Mouse (Mus musculus): Measurements from ENCODE around the gene Pmf1. TPM values are rescaled to one million over a fixed set of nuclear protein-coding genes. Genes with fewer than 3 reads are reported as not detected.

The Pmf1 gene
- polyA plus RNA-seq, 2 experiments, result 99.9 to 109 TPM

GRCm38 (mm10) chr3:88359989-88360388 is 50.1 kb downstream of the Pmf1 start:
- no peak overlapping the region for H3K9ac ChIP-seq (ENCODE audit: low read depth, low read length, severe bottlenecking)
- ATAC-seq (ENCODE audit: low FRiP score, low read depth) (no peak), DNase-seq (ENCODE audit: low spot score) (no peak)
- H3K9me3 ChIP-seq (ENCODE audit: control insufficient read depth, low read length), result no peaks in the 10 kb centered on the region
- H3K4me2 ChIP-seq (replicated peaks; ENCODE audit: low read depth, low read length, severe bottlenecking), result no peak overlapping the region
- peaks cover 3% of the 10 kb centered on the region; the same call in 1 of the 2 replicates for H3K27me3 ChIP-seq (ENCODE audit: control insufficient read depth, insufficient read depth, low read length)
- 0 out of 2 replicates have a peak, but pooled peaks cover 5% of the 10 kb centered on the region for H3K4me1 ChIP-seq (ENCODE audit: control insufficient read depth, insufficient read depth, low read length)
- H3K36me3 ChIP-seq (ENCODE audit: control insufficient read depth, insufficient read depth, low read length), result peaks cover 73% of the 10 kb centered on the region
- H3K27ac ChIP-seq (replicated peaks; ENCODE audit: low read depth, low read length), result no peak overlapping the region
- no peak for TF ChIP-seq POLR2A (IDR thresholded peaks at IDR 0.05; ENCODE audit: borderline replicate concordance, extremely low read depth, insufficient read depth, insufficient read length)
- no peak overlapping the region for H3K4me3 ChIP-seq (replicated peaks; ENCODE audit: low read length)
- WGBS, result 65% methylated on average over 3 of the region's 3 CpGs

GRCm38 (mm10) chr3:88359584-88359983 is 50.5 kb downstream of the Pmf1 start:
- no peaks in the 10 kb centered on the region for H3K9me3 ChIP-seq (ENCODE audit: control insufficient read depth, low read length)
- H3K4me2 ChIP-seq (replicated peaks; ENCODE audit: low read depth, low read length, severe bottlenecking), result no peak overlapping the region
- TF ChIP-seq POLR2A (IDR thresholded peaks at IDR 0.05; ENCODE audit: borderline replicate concordance, extremely low read depth, insufficient read depth, insufficient read length), result no peak
- H3K27ac ChIP-seq (replicated peaks; ENCODE audit: low read depth, low read length), result no peak overlapping the region
- 72% methylated on average over 5 of the region's 5 CpGs for WGBS
- H3K9ac ChIP-seq (ENCODE audit: low read depth, low read length, severe bottlenecking), result no peak overlapping the region
- ATAC-seq (ENCODE audit: low FRiP score, low read depth), result 0 out of 2 replicates have a peak, but pooled peaks have one; percentile 18
- H3K4me3 ChIP-seq (replicated peaks; ENCODE audit: low read length), result no peak overlapping the region
- DNase-seq (ENCODE audit: low spot score), result no peak
- peaks cover 77% of the 10 kb centered on the region for H3K36me3 ChIP-seq (ENCODE audit: control insufficient read depth, insufficient read depth, low read length)
- H3K27me3 ChIP-seq (ENCODE audit: control insufficient read depth, insufficient read depth, low read length), result no peaks in the 10 kb centered on the region
- 0 out of 2 replicates have a peak, but pooled peaks cover 3% of the 10 kb centered on the region for H3K4me1 ChIP-seq (ENCODE audit: control insufficient read depth, insufficient read depth, low read length)

DNA sequence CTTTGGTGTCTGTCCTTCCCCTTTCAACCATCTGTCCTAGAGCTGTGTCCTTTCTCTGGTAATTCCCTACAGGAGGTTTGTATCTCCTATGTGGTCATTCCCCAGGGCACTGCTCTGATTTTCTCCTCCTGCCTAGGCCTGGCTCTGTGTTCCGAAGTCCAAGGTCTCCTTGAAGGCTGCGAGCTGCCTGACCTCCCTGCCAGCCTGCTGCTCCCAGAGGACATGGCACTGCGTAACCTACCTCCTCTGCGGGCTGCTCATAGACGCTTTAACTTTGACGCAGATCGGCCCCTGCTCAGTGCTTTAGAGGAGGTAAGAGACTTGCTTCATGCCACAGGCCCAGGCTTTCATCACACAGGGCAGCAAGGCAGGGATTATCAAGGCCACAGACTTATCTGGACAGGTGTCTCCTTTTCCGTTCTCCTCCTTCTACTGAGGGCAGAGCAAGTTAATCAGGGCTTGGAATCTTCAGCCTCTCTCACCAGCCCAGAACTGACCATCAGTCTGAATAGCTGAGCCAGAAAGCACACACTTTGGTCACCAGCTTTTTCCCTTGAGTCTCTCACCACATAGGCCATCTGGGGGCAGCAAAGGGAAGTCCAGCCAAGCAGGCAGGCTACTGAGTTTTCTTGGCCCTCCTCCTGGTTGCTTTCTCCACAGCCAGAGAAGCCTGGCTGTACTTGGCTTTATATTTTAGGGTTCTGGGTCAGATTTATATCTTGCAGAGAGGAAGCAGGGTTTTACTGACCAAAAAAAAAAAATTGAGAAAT is 55.5 kb downstream of the Pmf1 start:
- no peak overlapping the region for H3K9ac ChIP-seq (ENCODE audit: low read depth, low read length, severe bottlenecking)
- H3K4me2 ChIP-seq (replicated peaks; ENCODE audit: low read depth, low read length, severe bottlenecking), result no peak overlapping the region
- WGBS, result 96% methylated on average over 8 of the region's 8 CpGs
- peaks cover 100% of the 10 kb centered on the region for H3K36me3 ChIP-seq (ENCODE audit: control insufficient read depth, insufficient read depth, low read length)
- no peaks in the 10 kb centered on the region for H3K4me1 ChIP-seq (ENCODE audit: control insufficient read depth, insufficient read depth, low read length)
- H3K9me3 ChIP-seq (ENCODE audit: control insufficient read depth, low read length), result no peaks in the 10 kb centered on the region
- no peak for ATAC-seq (ENCODE audit: low FRiP score, low read depth)
- H3K4me3 ChIP-seq (replicated peaks; ENCODE audit: low read length), result no peak overlapping the region
- DNase-seq (ENCODE audit: low spot score), result no peak
- TF ChIP-seq POLR2A (IDR thresholded peaks at IDR 0.05; ENCODE audit: borderline replicate concordance, extremely low read depth, insufficient read depth, insufficient read length), result no peak
- H3K27me3 ChIP-seq (ENCODE audit: control insufficient read depth, insufficient read depth, low read length), result no peaks in the 10 kb centered on the region
- H3K27ac ChIP-seq (replicated peaks; ENCODE audit: low read depth, low read length), result no peak overlapping the region

DNA sequence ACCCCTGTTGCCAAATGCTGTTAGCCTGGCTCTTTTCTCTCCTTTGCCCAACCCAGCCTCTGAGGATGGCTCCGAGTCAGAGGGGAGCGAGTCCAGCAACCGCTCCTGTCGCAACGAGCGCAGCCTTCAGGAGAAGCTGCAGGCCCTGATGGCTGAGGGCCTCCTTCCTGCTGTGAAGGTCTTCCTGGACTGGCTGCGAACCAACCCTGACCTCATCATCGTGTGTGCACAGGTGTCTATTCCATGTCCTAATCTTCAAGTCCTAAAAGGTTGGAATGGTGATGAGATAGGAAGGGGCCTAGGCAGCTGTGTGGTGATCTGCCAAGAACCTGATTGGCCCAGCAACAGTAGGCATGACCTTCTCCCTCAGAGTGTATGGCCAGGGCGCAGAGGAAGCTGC is 57.2 kb downstream of the Pmf1 start:
- no peaks in the 10 kb centered on the region for H3K27me3 ChIP-seq (ENCODE audit: control insufficient read depth, insufficient read depth, low read length)
- no peak overlapping the region for H3K4me3 ChIP-seq (replicated peaks; ENCODE audit: low read length)
- H3K9me3 ChIP-seq (ENCODE audit: control insufficient read depth, low read length), result no peaks in the 10 kb centered on the region
- peaks cover 100% of the 10 kb centered on the region for H3K36me3 ChIP-seq (ENCODE audit: control insufficient read depth, insufficient read depth, low read length)
- H3K4me1 ChIP-seq (ENCODE audit: control insufficient read depth, insufficient read depth, low read length), result no peaks in the 10 kb centered on the region
- WGBS, result 87% methylated on average over 9 of the region's 9 CpGs
- no peak overlapping the region for H3K4me2 ChIP-seq (replicated peaks; ENCODE audit: low read depth, low read length, severe bottlenecking)
- DNase-seq (ENCODE audit: low spot score) (no peak), ATAC-seq (ENCODE audit: low FRiP score, low read depth) (no peak)
- H3K27ac ChIP-seq (replicated peaks; ENCODE audit: low read depth, low read length), result no peak overlapping the region
- TF ChIP-seq POLR2A (IDR thresholded peaks at IDR 0.05; ENCODE audit: borderline replicate concordance, extremely low read depth, insufficient read depth, insufficient read length), result no peak
- no peak overlapping the region for H3K9ac ChIP-seq (ENCODE audit: low read depth, low read length, severe bottlenecking)

GRCm38 (mm10) chr3:88350732-88351131 is 59.4 kb downstream of the Pmf1 start:
- no peak for TF ChIP-seq POLR2A (IDR thresholded peaks at IDR 0.05; ENCODE audit: borderline replicate concordance, extremely low read depth, insufficient read depth, insufficient read length)
- H3K36me3 ChIP-seq (ENCODE audit: control insufficient read depth, insufficient read depth, low read length), result peaks cover 100% of the 10 kb centered on the region
- WGBS, result 88% methylated on average over 13 of the region's 13 CpGs
- H3K4me1 ChIP-seq (ENCODE audit: control insufficient read depth, insufficient read depth, low read length), result no peaks in the 10 kb centered on the region
- no peak overlapping the region for H3K9ac ChIP-seq (ENCODE audit: low read depth, low read length, severe bottlenecking)
- no peak for DNase-seq (ENCODE audit: low spot score)
- no peaks in the 10 kb centered on the region for H3K27me3 ChIP-seq (ENCODE audit: control insufficient read depth, insufficient read depth, low read length)
- H3K4me2 ChIP-seq (replicated peaks; ENCODE audit: low read depth, low read length, severe bottlenecking), result no peak overlapping the region
- no peaks in the 10 kb centered on the region for H3K9me3 ChIP-seq (ENCODE audit: control insufficient read depth, low read length)
- H3K27ac ChIP-seq (replicated peaks; ENCODE audit: low read depth, low read length), result no peak overlapping the region
- no peak overlapping the region for H3K4me3 ChIP-seq (replicated peaks; ENCODE audit: low read length)
- ATAC-seq (ENCODE audit: low FRiP score, low read depth), result no peak

Small RNA genes within 50 kb of the gene (microRNA-seq; reads per million reads assigned to microRNA genes)
- gene Mir7011, result not detected

Other genes with a start within 250 kb of the Pmf1 start
- 10.5 and 11.0 TPM in 2 replicates for gene Rhbg, start 155.6 kb downstream of the Pmf1 start, polyA plus RNA-seq (2012; rRNA removed)
- gene Rhbg, start 155.6 kb downstream of the Pmf1 start, polyA plus RNA-seq (2014; fragmentation: Nextera tagmentation; extraction: Ambion mirVana), result 17.0 and 17.2 TPM in 2 replicates
- 0.77 TPM in 1 of 2 replicates, not detected in the other for gene Gm38392, start 123.1 kb downstream of the Pmf1 start, polyA plus RNA-seq (2012; rRNA removed)
- 0.65 and 5.4 TPM in 2 replicates for gene Gm38392, start 123.1 kb downstream of the Pmf1 start, polyA plus RNA-seq (2014; fragmentation: Nextera tagmentation; extraction: Ambion mirVana)
- 4.3 and 8.6 TPM in 2 replicates for gene Tsacc, start 113.3 kb downstream of the Pmf1 start, polyA plus RNA-seq (2012; rRNA removed)
- 9.4 and 14.3 TPM in 2 replicates for gene Tsacc, start 113.3 kb downstream of the Pmf1 start, polyA plus RNA-seq (2014; fragmentation: Nextera tagmentation; extraction: Ambion mirVana)
- gene Cct3, start 113.2 kb downstream of the Pmf1 start, polyA plus RNA-seq (2012; rRNA removed), result 285 and 326 TPM in 2 replicates
- 476 and 516 TPM in 2 replicates for gene Cct3, start 113.2 kb downstream of the Pmf1 start, polyA plus RNA-seq (2014; fragmentation: Nextera tagmentation; extraction: Ambion mirVana)
- 131 and 152 TPM in 2 replicates for gene Glmp, start 85.3 kb downstream of the Pmf1 start, polyA plus RNA-seq (2012; rRNA removed)
- 127 and 130 TPM in 2 replicates for gene Glmp, start 85.3 kb downstream of the Pmf1 start, polyA plus RNA-seq (2014; fragmentation: Nextera tagmentation; extraction: Ambion mirVana)
- gene Tmem79, start 74.2 kb downstream of the Pmf1 start, polyA plus RNA-seq (2012; rRNA removed), result 14.3 and 14.4 TPM in 2 replicates
- gene Tmem79, start 74.2 kb downstream of the Pmf1 start, polyA plus RNA-seq (2014; fragmentation: Nextera tagmentation; extraction: Ambion mirVana), result 19.2 and 22.3 TPM in 2 replicates
- 83.3 and 88.1 TPM in 2 replicates for gene Smg5, start 74.1 kb downstream of the Pmf1 start, polyA plus RNA-seq (2012; rRNA removed)
- gene Smg5, start 74.1 kb downstream of the Pmf1 start, polyA plus RNA-seq (2014; fragmentation: Nextera tagmentation; extraction: Ambion mirVana), result 33.8 and 40.1 TPM in 2 replicates
- gene Paqr6, start 45.7 kb downstream of the Pmf1 start, polyA plus RNA-seq (2012; rRNA removed), result 15.9 and 17.2 TPM in 2 replicates
- gene Paqr6, start 45.7 kb downstream of the Pmf1 start, polyA plus RNA-seq (2014; fragmentation: Nextera tagmentation; extraction: Ambion mirVana), result 13.9 and 15.1 TPM in 2 replicates
- gene Bglap3, start 37.6 kb downstream of the Pmf1 start, polyA plus RNA-seq (2012; rRNA removed), result 2.0 and 2.2 TPM in 2 replicates
- 1.7 and 2.5 TPM in 2 replicates for gene Bglap3, start 37.6 kb downstream of the Pmf1 start, polyA plus RNA-seq (2014; fragmentation: Nextera tagmentation; extraction: Ambion mirVana)
- 0.52 and 0.60 TPM in 2 replicates for gene Bglap2, start 31.6 kb downstream of the Pmf1 start, polyA plus RNA-seq (2012; rRNA removed)
- gene Bglap2, start 31.6 kb downstream of the Pmf1 start, polyA plus RNA-seq (2014; fragmentation: Nextera tagmentation; extraction: Ambion mirVana), result 0.77 and 1.9 TPM in 2 replicates
- 0.94 and 1.00 TPM in 2 replicates for gene Bglap, start 25.9 kb downstream of the Pmf1 start, polyA plus RNA-seq (2012; rRNA removed)
- 1.7 and 3.1 TPM in 2 replicates for gene Bglap, start 25.9 kb downstream of the Pmf1 start, polyA plus RNA-seq (2014; fragmentation: Nextera tagmentation; extraction: Ambion mirVana)
- 21.2 and 24.0 TPM in 2 replicates for gene Slc25a44, start 14.8 kb upstream of the Pmf1 start, polyA plus RNA-seq (2012; rRNA removed)
- gene Slc25a44, start 14.8 kb upstream of the Pmf1 start, polyA plus RNA-seq (2014; fragmentation: Nextera tagmentation; extraction: Ambion mirVana), result 18.0 and 19.1 TPM in 2 replicates
- gene Sema4a, start 50.9 kb upstream of the Pmf1 start, polyA plus RNA-seq (2012; rRNA removed), result 13.5 and 16.0 TPM in 2 replicates
- gene Sema4a, start 50.9 kb upstream of the Pmf1 start, polyA plus RNA-seq (2014; fragmentation: Nextera tagmentation; extraction: Ambion mirVana), result 12.9 and 14.4 TPM in 2 replicates
- gene Lmna, start 99.6 kb upstream of the Pmf1 start, polyA plus RNA-seq (2012; rRNA removed), result 238 and 364 TPM in 2 replicates
- gene Lmna, start 99.6 kb upstream of the Pmf1 start, polyA plus RNA-seq (2014; fragmentation: Nextera tagmentation; extraction: Ambion mirVana), result 378 and 402 TPM in 2 replicates
- 49.3 and 60.8 TPM in 2 replicates for gene Mex3a, start 122.1 kb upstream of the Pmf1 start, polyA plus RNA-seq (2012; rRNA removed)
- 26.7 and 33.1 TPM in 2 replicates for gene Mex3a, start 122.1 kb upstream of the Pmf1 start, polyA plus RNA-seq (2014; fragmentation: Nextera tagmentation; extraction: Ambion mirVana)
- 27.0 and 35.0 TPM in 2 replicates for gene Rab25, start 138.0 kb upstream of the Pmf1 start, polyA plus RNA-seq (2012; rRNA removed)
- gene Rab25, start 138.0 kb upstream of the Pmf1 start, polyA plus RNA-seq (2014; fragmentation: Nextera tagmentation; extraction: Ambion mirVana), result 52.7 and 70.4 TPM in 2 replicates
- 92.5 and 117 TPM in 2 replicates for gene Lamtor2, start 142.7 kb upstream of the Pmf1 start, polyA plus RNA-seq (2012; rRNA removed)
- gene Lamtor2, start 142.7 kb upstream of the Pmf1 start, polyA plus RNA-seq (2014; fragmentation: Nextera tagmentation; extraction: Ambion mirVana), result 100 and 103 TPM in 2 replicates
- gene Ubqln4, start 143.4 kb upstream of the Pmf1 start, polyA plus RNA-seq (2012; rRNA removed), result 90.4 and 112 TPM in 2 replicates
- gene Ubqln4, start 143.4 kb upstream of the Pmf1 start, polyA plus RNA-seq (2014; fragmentation: Nextera tagmentation; extraction: Ambion mirVana), result 52.5 and 57.8 TPM in 2 replicates
- gene Ssr2, start 165.5 kb upstream of the Pmf1 start, polyA plus RNA-seq (2012; rRNA removed), result 422 and 466 TPM in 2 replicates
- gene Ssr2, start 165.5 kb upstream of the Pmf1 start, polyA plus RNA-seq (2014; fragmentation: Nextera tagmentation; extraction: Ambion mirVana), result 307 and 325 TPM in 2 replicates
- gene Arhgef2, start 195.6 kb upstream of the Pmf1 start, polyA plus RNA-seq (2012; rRNA removed), result 81.9 and 105 TPM in 2 replicates
- gene Arhgef2, start 195.6 kb upstream of the Pmf1 start, polyA plus RNA-seq (2014; fragmentation: Nextera tagmentation; extraction: Ambion mirVana), result 84.7 and 94.8 TPM in 2 replicates
- not detected in 2 replicates for gene Rxfp4, start 242.8 kb upstream of the Pmf1 start, polyA plus RNA-seq (2012; rRNA removed)
- 0.15 TPM in 1 of 2 replicates, not detected in the other for gene Rxfp4, start 242.8 kb upstream of the Pmf1 start, polyA plus RNA-seq (2014; fragmentation: Nextera tagmentation; extraction: Ambion mirVana)

Data from limb, embryonic 14.5 days (tissue).